Mouse (Mus musculus) megakaryocyte, embryonic 14.5 days (primary cell): ENCODE measurements around the gene Pbld2. TPM values are rescaled to one million over a fixed set of nuclear protein-coding genes. Genes with fewer than 3 reads are reported as not detected.

Experiments used
- H3K27me3 ChIP-seq: replicated peaks from 2 replicates; pipeline ENCODE3; 2012; ENCODE audit warnings: inconsistent platforms
- H3K36me3 ChIP-seq: replicated peaks from 2 replicates; pipeline ENCODE3; 2012; ENCODE audit warnings: low read length, inconsistent platforms, mixed read lengths
- H3K4me1 ChIP-seq: 2 replicates; pipeline ENCODE4 v1.6.1; 2012; ENCODE audit warnings: inconsistent platforms
- H3K4me3 ChIP-seq: replicated peaks from 2 replicates; pipeline ENCODE3; 2012; ENCODE audit warnings: moderate library complexity, mild to moderate bottlenecking, inconsistent platforms
- H3K9me3 ChIP-seq: 2 replicates; pipeline ENCODE4 v1.6.1; 2012; ENCODE audit warnings: inconsistent platforms
- FLI1 ChIP-seq: IDR thresholded peaks from 2 replicates; pipeline ENCODE4 v1.6.1; 2012; ENCODE audit warnings: low read length, inconsistent platforms, mixed read lengths
- GATA1 ChIP-seq: IDR thresholded peaks from 3 replicates; pipeline ENCODE4 v1.6.1; 2012; ENCODE audit warnings: mixed read lengths, low read length, inconsistent platforms, borderline replicate concordance
- polyA plus RNA-seq: library from polyadenylated mRNA; stranded (reverse); fragments of >175 nt; gene quantifications from 2 replicates; pipeline ENCODE4 v1.2.3, GENCODE M21; 2012; ENCODE audit warnings: low replicate concordance; ENCODE audit not compliant: insufficient read depth

Pbld2 gene
- polyA plus RNA-seq, 1 experiment, result 0.74 TPM

GRCm38 (mm10) chr10:63003252-63003651 lies 20.9 kb upstream of the Pbld2 start:
- H3K4me3 ChIP-seq, result no peak overlapping the region
- peaks cover 9% of the 10 kb centered on the region for H3K4me1 ChIP-seq
- peaks cover 96% of the 10 kb centered on the region for H3K36me3 ChIP-seq
- no peak for TF ChIP-seq FLI1
- no peaks in the 10 kb centered on the region for H3K27me3 ChIP-seq
- H3K9me3 ChIP-seq, result no peaks in the 10 kb centered on the region

GRCm38 (mm10) chr10:63004556-63004955 lies 19.6 kb upstream of the Pbld2 start:
- Histone ChIP-seq H3K4me3 (no peak overlapping the region), H3K4me1 (peaks cover 20% of the 10 kb centered on the region), H3K36me3 (peaks cover 96% of the 10 kb centered on the region), H3K9me3 (no peaks in the 10 kb centered on the region), H3K27me3 (no peaks in the 10 kb centered on the region)
- TF ChIP-seq GATA1 (no peak), FLI1 (no peak)

- TF ChIP-seq GATA1 (no peak), FLI1 (no peak)
- Histone ChIP-seq H3K27me3 (no peaks in the 10 kb centered on the region), H3K4me1 (peaks cover 45% of the 10 kb centered on the region), H3K9me3 (no peaks in the 10 kb centered on the region), H3K4me3 (no peak overlapping the region), H3K36me3 (peaks cover 92% of the 10 kb centered on the region)
These were observed 15.9 kb upstream of the Pbld2 start for GRCm38 (mm10) chr10:63008193-63008592.

GRCm38 (mm10) chr10:63010268-63010667 lies 13.8 kb upstream of the Pbld2 start:
- TF ChIP-seq GATA1 (peak; percentile 67; the same call in 1 of the 3 replicates), FLI1 (0 out of 2 replicates have a peak, but pooled peaks have one; percentile 39)
- no peaks in the 10 kb centered on the region for H3K27me3 ChIP-seq
- H3K4me1 ChIP-seq, result peaks cover 51% of the 10 kb centered on the region
- H3K9me3 ChIP-seq, result no peaks in the 10 kb centered on the region
- peak overlapping the region; percentile 68 for H3K4me3 ChIP-seq
- H3K36me3 ChIP-seq, result peaks cover 91% of the 10 kb centered on the region

- Histone ChIP-seq H3K4me1 (peaks cover 55% of the 10 kb centered on the region), H3K4me3 (peak overlapping the region; percentile 46), H3K36me3 (peaks cover 93% of the 10 kb centered on the region), H3K9me3 (no peaks in the 10 kb centered on the region), H3K27me3 (no peaks in the 10 kb centered on the region)
- TF ChIP-seq GATA1 (no peak), FLI1 (no peak)
These were observed 12.6 kb upstream of the Pbld2 start for GRCm38 (mm10) chr10:63011556-63011955.

- H3K4me3 ChIP-seq, result no peak overlapping the region
- H3K9me3 ChIP-seq, result no peaks in the 10 kb centered on the region
- H3K36me3 ChIP-seq, result peaks cover 91% of the 10 kb centered on the region
- TF ChIP-seq GATA1 (no peak), FLI1 (no peak)
- no peaks in the 10 kb centered on the region for H3K27me3 ChIP-seq
- H3K4me1 ChIP-seq, result peaks cover 58% of the 10 kb centered on the region
These were observed 10.6 kb upstream of the Pbld2 start for GRCm38 (mm10) chr10:63013476-63013875.

- H3K4me1 ChIP-seq, result peaks cover 54% of the 10 kb centered on the region
- H3K9me3 ChIP-seq, result no peaks in the 10 kb centered on the region
- H3K4me3 ChIP-seq, result no peak overlapping the region
- no peaks in the 10 kb centered on the region for H3K27me3 ChIP-seq
- TF ChIP-seq GATA1, result no peak
- TF ChIP-seq FLI1, result no peak
- peaks cover 88% of the 10 kb centered on the region for H3K36me3 ChIP-seq
These were observed 9.9 kb upstream of the Pbld2 start for GRCm38 (mm10) chr10:63014168-63014567.

GRCm38 (mm10) chr10:63019304-63019703 lies 4.8 kb upstream of the Pbld2 start:
- Histone ChIP-seq H3K4me1 (peaks cover 43% of the 10 kb centered on the region), H3K4me3 (no peak overlapping the region), H3K36me3 (peaks cover 46% of the 10 kb centered on the region), H3K27me3 (no peaks in the 10 kb centered on the region), H3K9me3 (no peaks in the 10 kb centered on the region)
- TF ChIP-seq FLI1 (no peak), GATA1 (no peak)

GRCm38 (mm10) chr10:63021702-63022101 lies 2.4 kb upstream of the Pbld2 start:
- Histone ChIP-seq H3K4me1 (peaks cover 52% of the 10 kb centered on the region), H3K4me3 (peak overlapping the region; percentile 98), H3K9me3 (no peaks in the 10 kb centered on the region), H3K36me3 (peaks cover 22% of the 10 kb centered on the region), H3K27me3 (no peaks in the 10 kb centered on the region)
- TF ChIP-seq FLI1, result no peak
- TF ChIP-seq GATA1, result no peak

GRCm38 (mm10) chr10:63022541-63023120 lies 1.5 kb upstream of the Pbld2 start:
- peaks cover 44% of the 10 kb centered on the region for H3K4me1 ChIP-seq
- peak overlapping the region; percentile 98 for H3K4me3 ChIP-seq
- peaks cover 13% of the 10 kb centered on the region for H3K36me3 ChIP-seq
- H3K9me3 ChIP-seq, result no peaks in the 10 kb centered on the region
- H3K27me3 ChIP-seq, result no peaks in the 10 kb centered on the region
- no peak for TF ChIP-seq FLI1
- TF ChIP-seq GATA1, result no peak
